Mouse (Mus musculus) heart, adult 18-20 months (tissue): ENCODE measurements around the gene Cdkl1. TPM values are rescaled to one million over a fixed set of nuclear protein-coding genes. Genes with fewer than 3 reads are reported as not detected.

Experiments
- DNase-seq, 2 experiments: peaks; one replicate each; pipeline ENCODE4 v3.0.0; 2021 to 2022; ENCODE audit warnings: mixed read lengths in 1 of 2
- long read RNA-seq, 2 experiments: library from polyadenylated mRNA; stranded (forward); transcript quantifications; one replicate each; pipeline ENCODE4 v2.0.0; 2021
- total RNA-seq, 2 experiments: library from RNA; stranded (reverse); gene quantifications; 2 replicates each; pipeline ENCODE4 v1.2.3; 2021

Gene Cdkl1
- 10 to 100 TPM; 11.2 to 15.7 TPM for total RNA-seq
- long read RNA-seq, experiment 1, partial matches to known transcripts: 1 of 7 reads
- long read RNA-seq, experiment 1, other reads (novel, unspliced or antisense): 6 of 7 reads
- long read RNA-seq, experiment 2, partial matches to known transcripts: 1 of 4 reads
- long read RNA-seq, experiment 2, other reads (novel, unspliced or antisense): 3 of 4 reads

DNA sequence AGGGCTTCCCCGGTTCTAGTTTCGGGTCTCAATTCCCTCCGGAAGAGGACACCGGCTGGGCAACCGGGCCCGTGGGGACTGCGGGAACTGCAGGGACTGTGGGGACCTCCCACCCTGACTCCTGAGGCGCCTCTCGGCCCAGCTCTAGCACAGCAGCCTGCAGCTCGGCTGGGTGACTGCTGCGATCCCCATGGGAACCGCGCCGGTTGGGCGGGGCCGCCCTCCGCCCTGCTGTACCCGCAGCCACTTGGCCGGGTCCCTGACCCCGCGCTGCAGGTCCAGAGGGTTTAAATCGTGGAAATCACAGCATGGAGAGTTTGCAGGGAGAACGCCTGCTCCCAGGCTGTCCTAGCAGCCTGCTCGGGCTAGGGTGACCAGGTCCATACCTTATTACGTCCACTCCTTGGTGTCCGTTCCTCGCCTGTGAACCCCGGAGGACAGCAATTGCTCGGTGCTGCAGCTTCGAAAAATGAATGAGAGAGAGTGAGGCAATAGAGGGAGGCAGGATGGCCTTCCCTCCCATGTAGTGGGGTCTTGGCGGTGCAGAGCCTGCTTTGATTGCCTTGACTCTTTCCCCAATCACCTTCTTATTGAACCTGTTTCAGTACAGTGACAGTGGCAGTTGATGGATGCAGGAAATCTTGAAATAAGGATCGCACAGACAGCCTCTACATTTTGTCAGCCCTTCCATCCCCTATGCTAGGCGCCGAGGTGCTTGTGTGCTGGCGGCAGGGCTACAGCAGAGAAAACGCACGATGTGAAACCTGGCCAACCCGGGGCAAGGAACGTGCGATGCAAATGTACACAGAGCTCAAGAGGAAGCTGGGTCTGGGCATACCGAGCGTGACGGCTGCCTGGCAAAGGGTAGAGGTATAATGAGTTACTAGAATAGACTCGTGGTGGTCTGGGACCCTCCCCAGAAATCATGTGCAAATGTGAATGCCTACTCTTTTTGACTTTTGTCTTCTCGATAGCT is at the start of gene Cdkl1:
Gene Cdkl1, minus strand, starts transcription at position 738 of the 976 bp plus-strand sequence.
- peak; percentile 58 to 65 for DNase-seq

DNA sequence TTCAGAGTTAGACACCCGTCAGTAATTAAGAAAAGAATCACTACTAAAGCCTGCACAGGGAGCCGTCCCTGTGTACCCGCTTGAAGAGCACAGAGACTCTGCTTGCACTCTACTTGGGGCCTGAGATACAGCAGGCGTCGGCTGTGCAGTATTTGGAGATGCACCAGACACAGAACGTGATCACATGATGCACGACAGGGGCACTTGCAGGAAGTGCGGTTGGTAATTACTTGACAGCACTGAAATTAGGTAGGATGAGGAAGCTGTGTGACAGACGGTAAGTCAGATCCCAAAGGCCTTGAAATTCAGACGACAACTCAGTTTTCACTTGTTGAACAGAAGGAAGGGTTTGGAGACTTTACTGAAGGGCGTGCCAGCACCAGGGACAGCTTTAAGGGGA is 47.3 kb upstream of the Cdkl1 start:
- DNase-seq: no peak

DNA sequence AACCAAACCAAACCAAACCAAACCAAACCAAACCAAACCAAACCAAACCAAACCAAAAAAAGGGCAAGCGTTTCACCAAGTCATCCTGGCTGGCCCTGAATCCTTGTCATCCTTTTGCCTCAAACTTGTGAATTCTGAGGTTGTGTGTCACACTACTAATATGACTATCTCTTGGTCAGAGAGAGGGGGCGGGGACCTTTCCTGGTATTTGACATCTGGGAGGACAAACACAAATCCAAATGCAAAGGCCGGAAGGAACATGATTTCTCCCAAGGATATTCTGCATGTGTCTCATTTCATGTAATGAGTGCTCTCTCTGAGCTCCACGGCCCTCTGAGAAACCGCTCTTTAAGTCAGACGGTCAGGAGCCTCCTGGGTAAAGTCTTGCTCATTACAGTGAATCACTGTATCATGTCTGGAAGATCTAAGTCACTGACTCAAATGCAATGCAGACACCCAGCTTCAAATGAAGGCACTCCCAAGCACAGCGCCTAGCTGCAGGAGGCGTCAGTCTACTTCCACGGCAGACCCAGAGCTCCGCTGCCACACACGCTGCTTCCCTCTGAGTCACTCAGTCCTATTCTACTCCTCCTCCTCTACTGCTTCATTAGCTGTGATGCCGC is 43.0 kb upstream of the Cdkl1 start:
- no peak for DNase-seq

DNA sequence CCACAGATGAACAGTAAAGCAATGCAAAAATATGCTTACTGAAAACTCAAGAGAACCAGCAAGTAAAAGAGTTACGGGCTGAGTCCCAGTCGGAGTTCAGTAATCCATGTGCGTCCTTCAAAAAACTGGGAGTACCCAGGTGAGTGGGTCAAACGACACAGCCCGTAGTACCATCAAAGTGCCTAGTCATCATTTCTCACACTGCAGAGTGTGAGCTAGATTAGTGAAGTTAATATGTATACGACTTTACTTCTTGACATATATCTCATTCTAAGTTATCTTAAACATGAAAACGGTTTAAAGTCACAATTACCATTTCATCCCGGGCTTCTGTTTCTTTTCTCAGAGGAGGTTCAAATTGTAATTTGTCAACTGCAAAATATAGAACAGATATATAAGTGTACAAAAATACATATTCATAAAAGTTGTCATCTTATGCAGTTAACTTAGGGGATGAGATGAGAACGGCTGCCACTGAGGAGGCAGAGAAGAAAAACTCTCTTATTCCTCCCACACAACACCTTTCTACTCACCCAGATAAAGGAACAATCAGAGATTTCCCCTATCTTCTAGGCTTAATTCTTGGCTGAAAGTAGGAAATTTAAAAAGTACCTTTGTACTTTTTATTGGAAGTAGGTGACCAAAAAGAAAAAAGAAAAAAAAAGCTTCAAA is 40.3 kb upstream of the Cdkl1 start:
- no peak for DNase-seq

DNA sequence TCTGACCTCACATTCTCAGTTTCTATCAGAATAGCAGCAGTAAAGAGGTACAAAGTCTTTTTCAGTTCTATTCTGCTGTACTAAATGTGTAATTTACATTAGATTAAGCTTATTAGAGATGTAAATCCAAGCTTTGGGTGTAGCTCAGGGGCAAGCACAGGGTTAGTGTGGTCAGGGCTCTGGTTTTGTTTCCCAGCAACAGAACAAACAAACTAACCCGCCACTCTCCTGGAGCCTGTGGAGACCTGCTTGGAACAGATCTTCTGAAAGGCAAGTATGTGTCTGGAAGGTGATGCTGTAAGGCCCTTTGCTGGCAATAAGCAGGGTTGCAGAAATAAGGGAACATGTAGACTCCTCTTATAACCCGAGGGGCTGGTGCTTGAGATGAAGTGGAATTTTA is 37.1 kb upstream of the Cdkl1 start:
- no peak for DNase-seq

DNA sequence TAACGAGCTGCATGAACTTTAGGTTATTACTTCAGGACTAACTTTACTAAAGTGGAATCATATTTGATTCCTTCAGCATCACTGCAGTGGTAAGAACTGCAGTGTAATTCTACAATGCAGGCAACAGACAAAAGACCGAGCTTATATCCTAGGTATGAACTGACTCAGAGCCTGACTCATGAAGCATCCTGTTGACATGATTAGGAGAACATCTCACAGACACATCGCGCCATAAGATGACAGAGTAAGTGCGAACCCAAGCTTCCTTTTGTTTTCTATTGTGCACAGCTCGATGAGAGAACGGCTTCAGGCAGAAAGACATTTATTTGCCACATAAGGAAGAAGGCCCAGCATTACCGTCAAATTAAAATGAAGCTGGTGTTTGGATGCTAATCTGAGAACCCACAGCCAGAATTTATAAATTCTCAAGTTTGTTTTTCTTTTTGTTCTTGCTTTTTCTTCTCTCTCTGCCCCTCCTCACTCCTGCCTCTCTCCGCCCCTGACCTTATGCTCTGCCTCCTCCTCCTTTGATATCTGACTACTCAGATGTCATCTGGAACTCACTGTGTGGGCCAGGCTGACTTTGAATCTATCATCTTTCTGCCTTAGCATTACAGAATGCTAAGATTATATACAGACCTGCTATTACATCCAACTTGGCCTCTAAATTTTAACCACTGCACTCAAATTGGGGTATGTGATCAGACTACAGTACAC is 34.0 kb upstream of the Cdkl1 start:
- no peak for DNase-seq

DNA sequence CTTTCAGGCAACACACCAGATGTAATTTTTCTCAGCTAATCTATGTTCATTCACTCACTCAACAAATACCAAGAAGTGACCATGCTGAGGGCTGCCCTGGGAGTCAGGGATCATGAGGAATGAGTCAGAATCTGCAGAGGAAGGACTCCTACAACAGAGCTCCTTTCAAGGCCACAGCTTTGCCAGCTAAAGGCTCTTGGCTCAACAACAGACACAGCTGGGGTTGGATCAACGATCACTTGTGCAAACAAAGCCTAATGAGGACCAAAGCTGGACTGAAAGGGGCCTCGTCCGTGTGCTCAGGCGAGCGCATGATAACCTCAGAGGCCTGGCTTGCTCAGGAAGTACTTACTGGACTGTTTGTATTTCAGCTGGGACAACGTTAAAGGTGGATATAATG is 23.2 kb upstream of the Cdkl1 start:
- DNase-seq: peak; percentile 56 to 72

DNA sequence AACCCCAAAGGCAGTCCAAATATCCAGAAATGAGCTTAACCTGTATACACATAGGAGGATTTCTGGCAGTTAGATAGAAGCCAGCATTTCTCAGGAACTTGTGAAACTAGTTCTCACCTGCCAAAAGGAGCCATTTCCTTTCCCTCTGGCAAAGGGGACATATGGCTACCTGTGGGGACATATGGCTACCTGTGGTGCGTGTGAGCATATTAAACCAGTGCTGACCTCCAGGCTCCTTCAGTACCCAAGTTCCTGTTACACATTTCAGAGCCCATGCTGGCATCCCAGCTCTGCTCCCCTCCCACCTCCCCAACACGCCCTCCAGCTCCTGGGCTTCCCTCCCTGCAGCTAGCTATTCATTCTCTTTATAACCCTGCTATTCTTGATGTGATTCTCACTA is 22.5 kb upstream of the Cdkl1 start:
- no peak for DNase-seq

DNA sequence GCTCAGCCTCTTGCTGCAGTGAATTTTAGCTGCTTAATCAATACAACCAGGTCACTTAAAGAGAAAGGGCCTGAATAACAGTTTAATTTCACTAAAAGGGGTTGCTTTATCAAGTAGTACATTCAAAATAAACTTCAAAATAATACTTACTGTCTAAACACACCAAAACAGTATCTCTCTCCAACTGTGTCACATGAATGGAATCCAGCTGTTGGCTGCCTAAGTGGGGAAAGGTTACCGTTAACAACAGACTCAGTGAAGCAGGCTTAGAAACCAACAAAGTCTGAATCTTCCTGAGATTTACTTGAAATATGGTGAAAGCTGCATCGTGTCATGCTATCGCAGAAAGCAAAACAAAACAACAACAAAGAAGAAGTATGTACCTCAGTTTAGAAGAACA is 21.9 kb upstream of the Cdkl1 start:
- peak; percentile 35 to 37 for DNase-seq

DNA sequence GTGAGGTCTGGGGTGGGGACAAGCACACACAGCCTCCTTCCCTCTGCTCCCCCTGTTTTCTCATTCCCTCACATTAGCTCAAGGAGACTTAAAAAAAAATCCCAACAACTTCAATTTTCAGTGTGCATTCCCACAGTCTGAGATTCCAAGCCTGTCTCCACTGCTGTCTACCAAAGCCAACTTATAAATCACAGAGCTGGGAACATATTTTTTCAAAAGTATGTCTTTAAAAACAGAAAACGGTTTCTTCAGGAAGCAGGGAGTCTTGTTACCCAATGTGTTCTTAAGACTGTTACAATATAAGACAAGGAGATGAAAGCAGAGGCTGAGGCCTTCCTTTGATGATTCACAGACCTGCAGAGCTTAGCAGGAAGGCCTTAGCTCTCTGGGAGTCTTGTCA is 20.9 kb upstream of the Cdkl1 start:
- DNase-seq: no peak

DNA sequence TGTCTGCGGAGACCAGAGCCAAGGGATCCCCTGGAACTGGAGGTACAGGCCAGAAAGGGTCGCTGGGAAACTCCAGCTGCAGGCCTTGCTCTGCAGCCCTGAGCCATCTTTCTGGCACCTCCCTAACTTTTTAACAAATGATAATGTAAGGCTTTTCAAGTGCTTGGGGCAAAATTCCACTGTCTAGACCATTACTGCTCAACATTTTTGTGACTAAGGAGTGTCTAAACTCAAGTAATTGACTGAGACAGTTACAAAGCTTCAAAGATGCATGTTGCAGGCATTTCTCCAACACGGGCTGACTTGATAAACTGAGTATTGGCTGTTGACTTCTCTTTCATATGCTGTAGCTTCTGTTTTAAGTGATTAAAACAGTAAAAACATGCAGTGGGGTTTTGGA is 18.4 kb upstream of the Cdkl1 start:
- DNase-seq: no peak

DNA sequence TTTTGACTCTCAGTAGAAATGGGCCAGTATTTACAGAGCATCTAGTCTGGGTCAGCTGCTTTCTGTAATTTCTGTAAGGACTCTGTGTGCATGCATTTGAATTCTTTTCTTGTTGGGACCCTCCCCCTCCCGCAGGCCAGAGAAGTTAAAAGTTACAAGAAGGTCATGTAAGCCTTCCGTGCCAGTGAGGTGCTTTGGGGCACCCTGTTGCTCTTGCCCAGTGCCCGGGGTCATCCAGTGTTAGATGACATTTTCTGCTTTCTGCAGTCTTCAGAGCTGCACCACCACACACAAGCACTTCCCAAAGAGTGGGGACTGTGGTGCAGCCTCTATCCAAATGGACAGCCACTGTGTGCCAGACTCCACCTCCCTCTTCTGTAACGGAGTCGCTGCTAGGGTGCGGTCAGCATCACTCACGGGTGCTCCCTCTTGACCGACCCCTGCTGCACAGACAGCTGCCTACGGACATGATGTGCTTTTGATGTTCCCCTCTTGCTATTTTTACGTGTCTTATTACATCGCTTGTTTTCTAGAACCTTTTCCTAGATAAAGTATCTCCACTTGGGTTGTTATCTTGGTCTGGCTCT is 16.4 kb upstream of the Cdkl1 start:
- no peak for DNase-seq

DNA sequence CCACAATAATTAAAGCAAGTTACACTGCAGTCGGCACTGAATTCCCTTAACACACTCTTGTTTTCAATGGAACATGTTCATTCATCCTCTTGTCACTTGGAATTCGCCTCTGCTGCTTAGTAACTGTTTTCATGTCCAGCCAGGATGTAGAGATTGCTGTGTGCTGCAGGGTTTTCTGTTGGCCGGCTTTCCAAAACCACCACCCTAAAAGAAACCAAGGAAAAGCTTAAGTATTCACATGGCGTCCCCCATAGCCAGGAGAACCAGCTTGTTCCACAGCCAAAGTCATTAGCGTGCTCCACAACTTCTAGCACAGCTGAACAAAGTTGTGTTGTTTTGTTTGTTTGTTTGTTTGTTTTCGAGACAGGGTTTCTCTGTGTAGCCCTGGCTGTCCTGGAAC is 14.1 kb upstream of the Cdkl1 start:
- DNase-seq: no peak

DNA sequence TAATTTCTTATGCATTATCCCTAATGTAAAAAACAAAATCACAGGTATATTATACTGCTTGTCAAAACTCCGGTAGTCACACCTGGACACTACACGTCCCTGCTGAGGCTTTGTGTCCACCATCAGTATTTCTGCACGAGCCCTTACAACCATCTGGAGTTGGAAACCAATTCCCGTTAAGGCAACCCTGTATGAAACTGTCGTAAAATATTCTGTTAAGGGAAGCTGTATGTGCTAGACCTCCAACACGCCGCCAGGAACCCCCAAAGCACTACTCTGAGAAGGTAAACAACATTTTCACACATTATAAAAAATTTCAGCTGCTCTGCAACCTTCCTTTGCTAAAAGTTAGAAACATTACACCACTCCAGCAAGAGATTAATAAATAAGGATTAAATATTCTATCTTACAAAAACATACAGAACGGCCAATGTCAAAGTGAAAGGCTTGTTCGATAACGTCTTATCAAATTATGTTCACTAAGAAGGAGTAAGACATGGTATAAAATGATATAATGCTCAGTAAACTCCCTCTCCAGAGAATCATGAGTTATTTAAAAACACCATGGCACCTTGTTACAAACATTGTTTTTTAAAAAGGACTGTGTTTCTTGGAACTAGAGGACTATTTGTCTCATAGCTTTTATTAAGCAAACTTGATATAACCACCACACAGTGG is 13.5 kb upstream of the Cdkl1 start:
- DNase-seq: no peak

DNA sequence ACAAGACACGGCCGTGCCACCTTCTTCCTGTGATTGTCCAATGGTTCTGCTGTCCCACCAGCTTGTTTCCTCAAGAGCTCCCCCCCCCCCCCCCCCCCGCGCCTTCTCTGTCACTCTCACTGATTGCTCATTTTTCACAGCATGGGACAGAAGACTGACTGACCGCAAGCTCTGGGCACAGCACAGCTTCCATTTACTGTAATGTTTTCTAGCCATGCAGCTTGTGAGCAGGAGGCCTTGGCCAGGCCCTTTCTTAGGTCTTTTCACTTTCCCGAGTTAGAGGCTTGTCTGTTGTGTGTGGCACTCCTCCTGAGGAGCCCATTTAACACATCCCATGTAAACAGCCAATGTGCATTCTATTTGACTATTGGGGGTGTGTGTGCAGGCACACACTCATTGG is 12.1 kb upstream of the Cdkl1 start:
- DNase-seq: no peak

DNA sequence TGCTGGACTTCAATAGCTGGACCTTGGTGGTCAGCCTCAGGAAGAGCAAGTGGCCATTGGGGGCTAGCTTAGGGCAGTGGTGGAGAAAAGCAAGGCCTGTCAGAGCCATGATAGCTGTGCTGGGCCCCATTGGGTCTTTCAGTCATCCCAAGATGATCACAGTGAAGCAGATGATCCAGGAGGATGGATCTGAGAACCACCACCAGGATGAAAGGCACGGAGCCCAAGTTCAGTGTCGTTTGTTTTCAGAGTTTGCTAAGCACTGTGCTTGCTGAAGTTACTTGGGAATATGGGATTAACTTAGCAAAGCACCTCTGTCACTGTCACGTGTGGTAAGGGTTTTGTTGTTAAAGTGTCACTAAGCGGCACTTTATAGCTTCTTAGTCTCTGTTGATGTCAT is 9.5 kb upstream of the Cdkl1 start:
- DNase-seq: no peak

DNA sequence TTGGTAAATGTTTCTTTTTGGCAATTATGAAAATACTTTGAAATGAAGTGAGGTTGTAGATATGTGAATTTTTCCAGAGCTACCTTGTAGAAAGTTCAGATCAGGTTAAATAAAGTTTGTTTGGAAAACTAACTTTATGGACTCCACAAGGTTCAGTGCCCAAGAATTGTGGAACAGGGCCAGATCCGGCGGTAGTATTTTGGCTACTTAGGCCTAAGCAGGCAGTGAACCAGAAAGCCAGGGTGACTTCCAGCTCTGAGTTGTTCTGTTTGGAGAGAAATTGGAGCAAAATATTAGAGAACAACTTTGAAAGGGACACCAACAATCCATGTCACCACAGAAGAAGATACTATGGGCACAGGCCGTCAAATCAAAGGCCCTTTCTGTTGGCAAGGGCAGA is 5.2 kb upstream of the Cdkl1 start:
- no peak for DNase-seq

DNA sequence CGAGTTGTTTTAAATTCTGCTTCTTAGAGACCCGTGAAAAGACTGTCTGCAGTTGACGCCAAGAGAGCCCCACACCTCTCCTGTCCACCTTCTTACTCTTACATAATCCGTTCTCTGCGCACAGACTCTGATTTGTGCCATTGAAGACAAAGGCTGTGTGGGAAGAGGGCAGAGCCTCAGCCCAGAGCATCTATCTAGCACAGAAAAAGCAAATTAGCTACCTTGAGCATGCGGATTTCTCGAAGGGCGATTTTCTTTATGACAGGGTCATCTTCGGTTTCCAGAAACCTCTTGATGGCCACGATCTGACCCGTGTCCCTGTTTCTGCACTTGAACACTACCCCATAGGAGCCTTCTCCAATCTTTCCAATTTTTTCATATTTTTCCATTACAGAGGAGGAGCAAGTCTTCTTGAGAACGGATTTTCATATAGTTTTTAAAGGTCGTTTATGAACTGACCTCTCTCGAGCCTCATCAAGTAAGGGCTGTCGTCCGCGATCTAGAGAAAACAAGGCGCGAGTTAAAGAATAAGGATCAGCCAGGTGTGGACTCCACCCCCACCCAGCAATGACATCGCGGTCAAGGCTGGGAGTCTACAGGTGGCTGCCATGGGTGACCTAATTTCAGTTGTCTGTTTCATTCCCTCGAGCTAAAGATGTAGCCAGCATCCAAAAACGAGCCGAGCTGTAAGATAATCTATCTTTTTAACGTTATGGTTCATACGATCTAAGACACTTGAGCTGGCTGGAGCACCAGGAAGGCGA is 1.1 kb downstream of the Cdkl1 start:
- no peak for DNase-seq

DNA sequence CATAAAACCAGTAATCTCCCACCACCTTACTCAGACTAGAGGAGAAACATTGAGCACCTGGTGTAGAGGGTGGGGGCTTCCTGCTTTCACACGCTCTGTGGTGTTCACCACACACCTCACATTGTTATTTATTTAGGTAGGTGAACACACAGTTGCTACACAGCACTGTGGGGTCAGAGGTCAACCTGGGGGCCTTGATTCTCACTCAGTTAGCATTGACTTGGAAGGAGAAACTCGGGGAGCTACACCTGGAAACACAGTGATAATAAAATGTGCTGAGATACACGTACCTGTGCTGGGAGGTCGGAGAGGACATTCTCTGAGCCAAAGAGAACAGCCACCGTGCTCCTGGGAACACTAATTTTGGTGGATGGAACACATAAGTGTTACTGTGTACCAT is 2.7 kb downstream of the Cdkl1 start:
- DNase-seq: no peak

DNA sequence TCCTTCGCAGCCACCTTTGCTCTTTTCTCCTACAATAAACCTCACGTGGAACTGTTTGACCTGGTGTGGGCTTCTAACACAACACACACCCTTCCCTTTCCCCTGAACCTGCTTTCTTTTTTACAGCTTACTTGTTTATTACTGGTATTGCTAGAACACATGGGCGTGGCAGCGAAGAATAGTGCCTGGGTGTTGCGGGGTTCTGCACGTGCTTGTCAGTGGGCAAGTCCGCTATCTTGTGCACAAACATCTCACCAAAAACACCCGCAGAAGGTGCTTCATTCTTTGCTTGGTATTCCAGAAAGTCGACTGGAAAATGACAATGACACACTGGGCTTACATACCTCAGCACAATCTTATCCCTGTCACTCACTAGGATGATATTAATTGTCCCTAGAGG is 5.6 kb downstream of the Cdkl1 start:
- no peak for DNase-seq
